Mouse (Mus musculus): ENCODE measurements around the gene Mrpl47. TPM values are rescaled to one million over a fixed set of nuclear protein-coding genes. Genes with fewer than 3 reads are reported as not detected.
A peak's percentile ranks its signal among the peaks of the same experiment; 100 is the strongest.
"Not testable (repeated sequence)": the region's sequence is repeated elsewhere in the genome, so short reads cannot be mapped to it uniquely, and the experiment has no call there.

Gene Mrpl47
- polyA plus RNA-seq, 1 experiment from 2014 or later: 31.8 TPM

- Histone ChIP-seq H3K4me3 (no peak overlapping the region), H3K9me3 (replicated peaks) (no peaks in the 10 kb centered on the region), H3K36me3 (peaks cover 30% of the 10 kb centered on the region), H3K27ac (ENCODE audit: poor library complexity, severe bottlenecking) (no peak overlapping the region), H3K4me1 (replicated peaks) (peaks cover 20% of the 10 kb centered on the region), H3K9ac (no peak overlapping the region), H3K4me2 (peak overlapping the region; percentile 71), H3K27me3 (replicated peaks) (no peaks in the 10 kb centered on the region)
- WGBS: 90% methylated on average over 5 of the region's 5 CpGs
- ATAC-seq (ENCODE audit: insufficient number of reproducible peaks, low FRiP score): no peak
Measured at GRCm38 (mm10) chr3:32738549-32738948, 1.1 kb upstream of the Mrpl47 start.

- WGBS: under 1% methylated on average over 62 of the region's 62 CpGs
- peak; percentile 97 for ATAC-seq (ENCODE audit: insufficient number of reproducible peaks, low FRiP score)
- Histone ChIP-seq H3K27me3 (replicated peaks) (no peaks in the 10 kb centered on the region), H3K4me1 (replicated peaks) (peaks cover 20% of the 10 kb centered on the region), H3K36me3 (peaks cover 30% of the 10 kb centered on the region), H3K4me2 (peak within 1 kb of the TSS; percentile 71), H3K9ac (peak within 1 kb of the TSS; percentile 91), H3K9me3 (replicated peaks) (no peaks in the 10 kb centered on the region), H3K27ac (ENCODE audit: poor library complexity, severe bottlenecking) (peak within 1 kb of the TSS; percentile 93), H3K4me3 (peak within 1 kb of the TSS; percentile 93)
Measured at GRCm38 (mm10) chr3:32736244-32737171, 897 bp downstream of the Mrpl47 start, which contains the start of gene Ndufb5. TSS of gene Ndufb5 (plus strand) at chr3:32736990.

GRCm38 (mm10) chr3:32727861-32728260 lies 9.5 kb downstream of the Mrpl47 start:
- Histone ChIP-seq H3K9ac (no peak overlapping the region), H3K27ac (ENCODE audit: poor library complexity, severe bottlenecking) (no peak overlapping the region), H3K4me2 (no peak overlapping the region), H3K4me1 (replicated peaks) (no peaks in the 10 kb centered on the region), H3K36me3 (peaks cover 89% of the 10 kb centered on the region), H3K9me3 (replicated peaks) (0 out of 2 replicates have a peak, but pooled peaks cover 3% of the 10 kb centered on the region), H3K4me3 (no peak overlapping the region), H3K27me3 (replicated peaks) (no peaks in the 10 kb centered on the region)
- WGBS: 94% methylated on average over 4 of the region's 4 CpGs
- ATAC-seq (ENCODE audit: insufficient number of reproducible peaks, low FRiP score): no peak

GRCm38 (mm10) chr3:32725951-32726350 lies 11.5 kb downstream of the Mrpl47 start:
- no peak overlapping the region for H3K4me3 ChIP-seq
- H3K27me3 ChIP-seq (replicated peaks): no peaks in the 10 kb centered on the region
- H3K9me3 ChIP-seq (replicated peaks): 0 out of 2 replicates have a peak, but pooled peaks cover 3% of the 10 kb centered on the region
- peaks cover 85% of the 10 kb centered on the region for H3K36me3 ChIP-seq
- H3K4me1 ChIP-seq (replicated peaks): no peaks in the 10 kb centered on the region
- no peak for ATAC-seq (ENCODE audit: insufficient number of reproducible peaks, low FRiP score)
- H3K9ac ChIP-seq: no peak overlapping the region
- no peak overlapping the region for H3K4me2 ChIP-seq
- 85% methylated on average over 5 of the region's 5 CpGs for WGBS
- H3K27ac ChIP-seq (ENCODE audit: poor library complexity, severe bottlenecking): no peak overlapping the region

- ATAC-seq (ENCODE audit: insufficient number of reproducible peaks, low FRiP score): no peak
- Histone ChIP-seq H3K4me3 (no peak overlapping the region), H3K27ac (ENCODE audit: poor library complexity, severe bottlenecking) (no peak overlapping the region), H3K4me1 (replicated peaks) (no peaks in the 10 kb centered on the region), H3K4me2 (no peak overlapping the region), H3K9me3 (replicated peaks) (0 out of 2 replicates have a peak, but pooled peaks cover 3% of the 10 kb centered on the region), H3K9ac (no peak overlapping the region), H3K36me3 (peaks cover 83% of the 10 kb centered on the region), H3K27me3 (replicated peaks) (no peaks in the 10 kb centered on the region)
- 94% methylated on average over 7 of the region's 7 CpGs for WGBS
Measured at GRCm38 (mm10) chr3:32724191-32724590, 13.2 kb downstream of the Mrpl47 start.

GRCm38 (mm10) chr3:32718271-32718670 lies 19.1 kb downstream of the Mrpl47 start:
- no peak overlapping the region for H3K4me3 ChIP-seq
- no peaks in the 10 kb centered on the region for H3K4me1 ChIP-seq (replicated peaks)
- H3K9me3 ChIP-seq (replicated peaks): no peaks in the 10 kb centered on the region
- ATAC-seq (ENCODE audit: insufficient number of reproducible peaks, low FRiP score): no peak
- H3K4me2 ChIP-seq: no peak overlapping the region
- whole genome bisulfite sequencing: 95% methylated on average over 5 of the region's 5 CpGs
- H3K36me3 ChIP-seq: peaks cover 82% of the 10 kb centered on the region
- no peak overlapping the region for H3K9ac ChIP-seq
- H3K27ac ChIP-seq (ENCODE audit: poor library complexity, severe bottlenecking): no peak overlapping the region
- H3K27me3 ChIP-seq (replicated peaks): no peaks in the 10 kb centered on the region

GRCm38 (mm10) chr3:32717403-32717802 lies 20.0 kb downstream of the Mrpl47 start:
- WGBS: 96% methylated on average over 6 of the region's 6 CpGs
- H3K4me3 ChIP-seq; H3K27ac ChIP-seq (ENCODE audit: poor library complexity, severe bottlenecking); H3K27me3 ChIP-seq (replicated peaks); H3K9ac ChIP-seq; H3K9me3 ChIP-seq (replicated peaks); H3K4me1 ChIP-seq (replicated peaks); H3K4me2 ChIP-seq; ATAC-seq (ENCODE audit: insufficient number of reproducible peaks, low FRiP score): not testable (repeated sequence)
- peaks cover 82% of the 10 kb centered on the region for H3K36me3 ChIP-seq

- Histone ChIP-seq H3K36me3 (peaks cover 65% of the 10 kb centered on the region), H3K27ac (ENCODE audit: poor library complexity, severe bottlenecking) (no peak overlapping the region), H3K9me3 (replicated peaks) (no peaks in the 10 kb centered on the region), H3K9ac (no peak overlapping the region), H3K4me2 (no peak overlapping the region), H3K4me1 (replicated peaks) (peaks cover 4% of the 10 kb centered on the region), H3K27me3 (replicated peaks) (no peaks in the 10 kb centered on the region), H3K4me3 (no peak overlapping the region)
- 96% methylated on average over 3 of the region's 3 CpGs for WGBS
- no peak for ATAC-seq (ENCODE audit: insufficient number of reproducible peaks, low FRiP score)
Measured at GRCm38 (mm10) chr3:32713711-32714110, 23.7 kb downstream of the Mrpl47 start.

- WGBS: 7% methylated on average over 9 of the region's 9 CpGs
- Histone ChIP-seq H3K4me1 (replicated peaks) (peaks cover 4% of the 10 kb centered on the region), H3K4me3 (peak overlapping the region; percentile 99), H3K4me2 (peak overlapping the region; percentile 77), H3K9ac (peak overlapping the region; percentile 99), H3K9me3 (replicated peaks) (no peaks in the 10 kb centered on the region), H3K27me3 (replicated peaks) (no peaks in the 10 kb centered on the region), H3K27ac (ENCODE audit: poor library complexity, severe bottlenecking) (peak overlapping the region; percentile 87; the same call in 1 of the 2 replicates), H3K36me3 (peaks cover 29% of the 10 kb centered on the region)
- no peak for ATAC-seq (ENCODE audit: insufficient number of reproducible peaks, low FRiP score)
Measured at GRCm38 (mm10) chr3:32709388-32709787, 28.0 kb downstream of the Mrpl47 start.

GRCm38 (mm10) chr3:32708368-32709231 lies 28.8 kb downstream of the Mrpl47 start:
- Histone ChIP-seq H3K4me2 (peak overlapping the region; percentile 77), H3K4me1 (replicated peaks) (peaks cover 4% of the 10 kb centered on the region), H3K4me3 (peak overlapping the region; percentile 99), H3K27me3 (replicated peaks) (no peaks in the 10 kb centered on the region), H3K27ac (ENCODE audit: poor library complexity, severe bottlenecking) (peak overlapping the region; percentile 87), H3K9ac (peak overlapping the region; percentile 99), H3K9me3 (replicated peaks) (no peaks in the 10 kb centered on the region), H3K36me3 (peaks cover 21% of the 10 kb centered on the region)
- peak; percentile 100 for ATAC-seq (ENCODE audit: insufficient number of reproducible peaks, low FRiP score)
- under 1% methylated on average over 90 of the region's 90 CpGs for WGBS

- whole genome bisulfite sequencing: 3% methylated on average over 4 of the region's 4 CpGs
- ATAC-seq (ENCODE audit: insufficient number of reproducible peaks, low FRiP score): no peak
- Histone ChIP-seq H3K27me3 (replicated peaks) (no peaks in the 10 kb centered on the region), H3K9ac (no peak overlapping the region), H3K27ac (ENCODE audit: poor library complexity, severe bottlenecking) (no peak overlapping the region), H3K4me1 (replicated peaks) (peaks cover 4% of the 10 kb centered on the region), H3K36me3 (peaks cover 15% of the 10 kb centered on the region), H3K4me3 (peak overlapping the region; percentile 99), H3K9me3 (replicated peaks) (no peaks in the 10 kb centered on the region), H3K4me2 (peak overlapping the region; percentile 77)
Measured at GRCm38 (mm10) chr3:32708052-32708367, 29.4 kb downstream of the Mrpl47 start.

All from heart, embryonic 12.5 days (tissue).